Mouse (Mus musculus): ENCODE measurements around the gene Mrpl20. TPM values are rescaled to one million over a fixed set of nuclear protein-coding genes. Genes with fewer than 3 reads are reported as not detected.
A peak's percentile ranks its signal among the peaks of the same experiment; 100 is the strongest.

The Mrpl20 gene
- polyA plus RNA-seq, 1 experiment from 2014 or later, result 253 TPM

GRCm38 (mm10) chr4:155773335-155774078, 29.2 kb upstream of the Mrpl20 start:
- Histone ChIP-seq H3K9me3 (no peaks in the 10 kb centered on the region), H3K36me3 (no peaks in the 10 kb centered on the region), H3K4me1 (replicated peaks) (peaks cover 43% of the 10 kb centered on the region), H3K4me2 (peak overlapping the region; percentile 66), H3K27ac (0 out of 2 replicates have a peak overlapping the region, but pooled peaks have one; percentile 53), H3K27me3 (peaks cover 52% of the 10 kb centered on the region), H3K9ac (peak overlapping the region; percentile 67), H3K4me3 (peak overlapping the region; percentile 40)
- no peak for ATAC-seq (ENCODE audit: low FRiP score)
- 37% methylated on average over 5 of the region's 5 CpGs for WGBS

- Histone ChIP-seq H3K4me3 (peak within 1 kb of the TSS; percentile 40), H3K27me3 (peaks cover 52% of the 10 kb centered on the region), H3K27ac (peak within 1 kb of the TSS; percentile 53), H3K9me3 (no peaks in the 10 kb centered on the region), H3K4me1 (replicated peaks) (peaks cover 43% of the 10 kb centered on the region), H3K9ac (peak within 1 kb of the TSS; percentile 67), H3K36me3 (no peaks in the 10 kb centered on the region), H3K4me2 (peak within 1 kb of the TSS; percentile 66)
- ATAC-seq (ENCODE audit: low FRiP score), result peak; percentile 77
- 1% methylated on average over 35 of the region's 35 CpGs for WGBS
These were observed 28.4 kb upstream of the Mrpl20 start, which contains the start of gene Vwa1 for GRCm38 (mm10) chr4:155774280-155774754. Vwa1 (minus strand) TSS chr4:155774698.

- peak overlapping the region; percentile 53 for H3K27ac ChIP-seq
- peak overlapping the region; percentile 40 for H3K4me3 ChIP-seq
- H3K9me3 ChIP-seq, result no peaks in the 10 kb centered on the region
- H3K36me3 ChIP-seq, result no peaks in the 10 kb centered on the region
- H3K4me2 ChIP-seq, result peak overlapping the region; percentile 66
- H3K9ac ChIP-seq, result peak overlapping the region; percentile 67
- no peak for ATAC-seq (ENCODE audit: low FRiP score)
- WGBS, result 67% methylated on average over 9 of the region's 9 CpGs
- peaks cover 52% of the 10 kb centered on the region for H3K27me3 ChIP-seq
- H3K4me1 ChIP-seq (replicated peaks), result peaks cover 34% of the 10 kb centered on the region
These were observed 27.5 kb upstream of the Mrpl20 start for GRCm38 (mm10) chr4:155774971-155775740.

DNA sequence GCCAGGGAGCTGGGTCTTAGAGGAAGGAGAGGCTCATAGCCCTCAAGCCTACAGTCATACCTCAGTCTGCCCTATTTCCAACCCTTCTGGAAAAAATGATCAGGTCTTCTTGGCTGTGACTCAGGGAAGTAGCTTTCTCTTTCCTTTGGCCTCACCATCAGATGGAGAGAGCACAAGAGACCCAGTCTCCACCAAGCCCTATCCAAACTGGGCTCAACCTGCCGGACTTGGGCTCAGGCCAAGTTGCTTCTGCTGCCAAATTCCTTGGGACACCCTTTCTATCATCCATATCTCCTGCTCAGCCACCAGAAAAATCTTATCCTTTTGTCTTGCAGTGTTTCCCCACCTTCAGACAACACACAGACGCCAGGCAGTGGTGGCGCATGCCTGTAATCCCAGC, 26.8 kb upstream of the Mrpl20 start:
- Histone ChIP-seq H3K27ac (peak overlapping the region; percentile 53; the same call in 1 of the 2 replicates), H3K36me3 (no peaks in the 10 kb centered on the region), H3K4me3 (no peak overlapping the region), H3K27me3 (peaks cover 48% of the 10 kb centered on the region), H3K9me3 (no peaks in the 10 kb centered on the region), H3K9ac (no peak overlapping the region), H3K4me1 (replicated peaks) (peaks cover 29% of the 10 kb centered on the region), H3K4me2 (no peak overlapping the region)
- ATAC-seq (ENCODE audit: low FRiP score), result no peak
- 83% methylated on average over 3 of the region's 3 CpGs for WGBS

GRCm38 (mm10) chr4:155776704-155777335, 25.9 kb upstream of the Mrpl20 start:
- H3K9me3 ChIP-seq, result no peaks in the 10 kb centered on the region
- no peaks in the 10 kb centered on the region for H3K36me3 ChIP-seq
- no peak for ATAC-seq (ENCODE audit: low FRiP score)
- H3K27me3 ChIP-seq, result peaks cover 38% of the 10 kb centered on the region
- no peak overlapping the region for H3K9ac ChIP-seq
- 30% methylated on average over 2 of the region's 2 CpGs for WGBS
- H3K4me1 ChIP-seq (replicated peaks), result peaks cover 29% of the 10 kb centered on the region
- H3K4me3 ChIP-seq, result no peak overlapping the region
- H3K4me2 ChIP-seq, result no peak overlapping the region
- H3K27ac ChIP-seq, result no peak overlapping the region

DNA sequence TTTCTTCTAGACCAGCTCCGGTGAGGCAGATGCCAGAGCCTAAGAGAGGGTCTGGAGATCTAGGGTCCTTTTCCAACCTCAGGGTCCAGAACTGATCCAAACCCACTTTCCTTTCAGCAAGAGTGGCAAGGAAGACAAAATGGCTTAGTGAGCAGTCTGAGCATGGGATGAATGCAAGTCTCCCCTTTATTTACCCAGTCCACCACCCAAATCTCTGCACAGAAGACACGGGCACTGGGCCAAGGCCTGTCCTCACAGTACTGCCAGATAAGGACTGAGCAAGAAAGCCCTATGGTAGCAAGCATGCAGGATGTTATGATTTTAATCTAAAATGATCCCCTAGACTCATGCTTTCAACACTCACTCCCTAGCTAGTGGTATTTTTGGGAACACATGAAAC, 24.9 kb upstream of the Mrpl20 start:
- H3K27ac ChIP-seq, result peak overlapping the region; percentile 12; the same call in 1 of the 2 replicates
- H3K36me3 ChIP-seq, result no peaks in the 10 kb centered on the region
- H3K4me2 ChIP-seq, result no peak overlapping the region
- H3K9me3 ChIP-seq, result no peaks in the 10 kb centered on the region
- no peak overlapping the region for H3K4me3 ChIP-seq
- peaks cover 29% of the 10 kb centered on the region for H3K4me1 ChIP-seq (replicated peaks)
- 89% methylated on average over 2 of the region's 2 CpGs for WGBS
- peaks cover 28% of the 10 kb centered on the region for H3K27me3 ChIP-seq
- H3K9ac ChIP-seq, result no peak overlapping the region
- no peak for ATAC-seq (ENCODE audit: low FRiP score)

DNA sequence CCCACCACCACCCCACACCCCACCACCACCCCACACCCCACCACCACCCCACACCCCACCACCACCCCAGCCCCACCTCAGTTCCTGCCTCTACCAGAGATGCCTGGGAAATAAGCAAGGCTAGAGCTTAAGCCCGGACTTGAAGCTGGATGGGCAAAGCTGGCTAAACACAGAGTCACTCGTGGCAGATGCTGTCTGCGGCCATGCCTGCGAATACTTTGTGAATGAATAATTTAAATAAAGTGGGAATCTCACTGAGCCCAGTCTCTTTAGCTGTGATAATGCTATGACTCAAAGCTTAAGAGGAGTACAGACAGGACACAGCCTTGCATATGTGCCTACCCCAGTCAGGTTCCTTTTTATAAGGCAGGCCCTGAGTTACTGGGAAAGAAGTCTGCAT, 23.2 kb upstream of the Mrpl20 start:
- no peak overlapping the region for H3K4me3 ChIP-seq
- ATAC-seq (ENCODE audit: low FRiP score), result no peak
- no peak overlapping the region for H3K27ac ChIP-seq
- H3K4me1 ChIP-seq (replicated peaks), result peaks cover 24% of the 10 kb centered on the region
- H3K4me2 ChIP-seq, result no peak overlapping the region
- H3K9me3 ChIP-seq, result no peaks in the 10 kb centered on the region
- no peak overlapping the region for H3K9ac ChIP-seq
- no peaks in the 10 kb centered on the region for H3K36me3 ChIP-seq
- H3K27me3 ChIP-seq, result peaks cover 15% of the 10 kb centered on the region
- WGBS, result 83% methylated on average over 4 of the region's 4 CpGs

DNA sequence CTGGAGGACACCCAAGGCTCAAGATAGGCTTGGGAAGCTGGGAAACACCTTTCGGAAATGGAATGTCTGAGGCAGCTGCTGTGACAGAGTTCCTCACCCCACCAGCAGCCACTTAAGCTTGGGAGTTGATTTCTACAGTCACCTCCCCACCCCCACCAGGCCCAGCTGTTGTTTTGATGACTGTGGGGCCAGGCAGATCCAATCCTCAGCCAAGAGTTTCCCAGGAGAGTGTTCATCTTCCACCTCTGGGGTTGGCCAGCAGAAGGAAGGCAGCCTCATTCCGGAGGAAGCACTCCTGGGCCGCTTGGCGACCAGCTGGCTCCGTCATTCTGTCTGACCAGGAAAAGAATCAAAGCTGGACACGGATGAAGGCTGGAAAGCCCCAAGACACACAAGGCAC, 21.8 kb upstream of the Mrpl20 start:
- ATAC-seq (ENCODE audit: low FRiP score), result no peak
- Histone ChIP-seq H3K4me3 (no peak overlapping the region), H3K4me2 (no peak overlapping the region), H3K9ac (no peak overlapping the region), H3K4me1 (replicated peaks) (peaks cover 23% of the 10 kb centered on the region), H3K27me3 (peaks cover 4% of the 10 kb centered on the region), H3K9me3 (no peaks in the 10 kb centered on the region), H3K36me3 (no peaks in the 10 kb centered on the region), H3K27ac (peak overlapping the region; percentile 64; the same call in 1 of the 2 replicates)
- 39% methylated on average over 6 of the region's 6 CpGs for WGBS

DNA sequence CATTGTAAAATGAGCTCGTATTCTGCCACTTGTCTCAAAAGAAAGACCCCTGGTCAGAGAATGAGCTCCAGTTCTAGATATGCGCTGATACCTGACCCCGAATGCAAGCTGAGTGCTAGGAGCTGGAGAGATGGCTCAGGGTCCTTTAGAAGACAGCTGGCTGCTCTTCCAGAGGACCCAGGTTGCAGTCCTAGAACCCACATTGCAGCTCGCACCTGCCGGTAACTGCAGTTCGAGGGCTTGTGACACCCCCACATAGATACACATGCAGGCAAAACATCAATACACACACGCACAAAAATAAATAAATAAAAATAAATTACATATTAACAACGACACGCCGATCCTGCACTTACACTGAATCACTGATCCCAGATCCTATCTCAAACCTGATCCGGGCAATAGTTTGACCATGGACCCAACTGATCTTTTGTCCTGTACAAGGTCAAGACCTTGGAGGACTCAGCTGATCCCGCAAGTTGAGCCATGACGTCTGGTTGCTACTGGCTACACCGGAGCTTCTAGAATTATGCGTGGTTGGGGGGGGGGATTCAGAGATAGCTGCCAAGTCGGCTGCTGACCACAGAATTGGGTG, 19.1 kb upstream of the Mrpl20 start:
- no peaks in the 10 kb centered on the region for H3K9me3 ChIP-seq
- H3K4me2 ChIP-seq, result peak overlapping the region; percentile 68
- no peaks in the 10 kb centered on the region for H3K27me3 ChIP-seq
- no peaks in the 10 kb centered on the region for H3K36me3 ChIP-seq
- H3K4me3 ChIP-seq, result peak overlapping the region; percentile 63
- H3K4me1 ChIP-seq (replicated peaks), result peaks cover 20% of the 10 kb centered on the region
- WGBS, result 44% methylated on average over 16 of the region's 16 CpGs
- 0 out of 2 replicates have a peak, but pooled peaks have one; percentile 18 for ATAC-seq (ENCODE audit: low FRiP score)
- peak overlapping the region; percentile 95 for H3K27ac ChIP-seq
- peak overlapping the region; percentile 84 for H3K9ac ChIP-seq

- peak overlapping the region; percentile 84 for H3K9ac ChIP-seq
- H3K4me1 ChIP-seq (replicated peaks), result peaks cover 20% of the 10 kb centered on the region
- H3K27ac ChIP-seq, result peak overlapping the region; percentile 95
- under 1% methylated on average over 52 of the region's 52 CpGs for WGBS
- peak overlapping the region; percentile 63 for H3K4me3 ChIP-seq
- peak overlapping the region; percentile 68 for H3K4me2 ChIP-seq
- H3K27me3 ChIP-seq, result no peaks in the 10 kb centered on the region
- no peaks in the 10 kb centered on the region for H3K36me3 ChIP-seq
- H3K9me3 ChIP-seq, result no peaks in the 10 kb centered on the region
- peak; percentile 86 for ATAC-seq (ENCODE audit: low FRiP score)
These were observed 18.5 kb upstream of the Mrpl20 start for GRCm38 (mm10) chr4:155784081-155784701.

DNA sequence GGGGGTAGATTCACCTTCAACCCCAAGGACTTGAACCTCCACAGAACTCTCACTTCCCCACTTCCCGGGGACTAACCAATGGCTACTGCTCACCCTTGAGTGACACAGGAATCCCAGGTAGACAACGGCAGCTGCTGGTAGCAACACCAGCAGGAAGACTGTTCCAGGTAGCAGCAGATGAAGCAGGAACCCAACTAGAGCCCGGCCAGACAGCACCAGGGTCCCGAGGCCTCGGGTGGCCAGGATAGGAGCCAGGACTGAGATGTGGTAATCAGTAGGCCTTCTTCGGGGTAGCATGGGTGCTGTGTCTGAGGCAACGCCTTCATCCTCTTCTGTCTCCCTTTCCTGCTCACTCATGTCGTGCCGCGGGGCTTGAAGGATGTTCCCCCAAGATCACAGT, 17.4 kb upstream of the Mrpl20 start:
- Histone ChIP-seq H3K4me1 (replicated peaks) (peaks cover 20% of the 10 kb centered on the region), H3K36me3 (no peaks in the 10 kb centered on the region), H3K4me2 (peak overlapping the region; percentile 20; the same call in 1 of the 2 replicates), H3K27ac (no peak overlapping the region), H3K9me3 (no peaks in the 10 kb centered on the region), H3K4me3 (no peak overlapping the region), H3K9ac (0 out of 2 replicates have a peak overlapping the region, but pooled peaks have one; percentile 19), H3K27me3 (no peaks in the 10 kb centered on the region)
- 83% methylated on average over 10 of the region's 10 CpGs for WGBS
- no peak for ATAC-seq (ENCODE audit: low FRiP score)
